Mouse (Mus musculus): ENCODE results near the gene Ablim1. TPM values are rescaled to one million over a fixed set of nuclear protein-coding genes. Genes with fewer than 3 reads are reported as not detected.

Gene Ablim1
- total RNA-seq, 2 experiments from 2014 or later, result 417 to 451 TPM

DNA sequence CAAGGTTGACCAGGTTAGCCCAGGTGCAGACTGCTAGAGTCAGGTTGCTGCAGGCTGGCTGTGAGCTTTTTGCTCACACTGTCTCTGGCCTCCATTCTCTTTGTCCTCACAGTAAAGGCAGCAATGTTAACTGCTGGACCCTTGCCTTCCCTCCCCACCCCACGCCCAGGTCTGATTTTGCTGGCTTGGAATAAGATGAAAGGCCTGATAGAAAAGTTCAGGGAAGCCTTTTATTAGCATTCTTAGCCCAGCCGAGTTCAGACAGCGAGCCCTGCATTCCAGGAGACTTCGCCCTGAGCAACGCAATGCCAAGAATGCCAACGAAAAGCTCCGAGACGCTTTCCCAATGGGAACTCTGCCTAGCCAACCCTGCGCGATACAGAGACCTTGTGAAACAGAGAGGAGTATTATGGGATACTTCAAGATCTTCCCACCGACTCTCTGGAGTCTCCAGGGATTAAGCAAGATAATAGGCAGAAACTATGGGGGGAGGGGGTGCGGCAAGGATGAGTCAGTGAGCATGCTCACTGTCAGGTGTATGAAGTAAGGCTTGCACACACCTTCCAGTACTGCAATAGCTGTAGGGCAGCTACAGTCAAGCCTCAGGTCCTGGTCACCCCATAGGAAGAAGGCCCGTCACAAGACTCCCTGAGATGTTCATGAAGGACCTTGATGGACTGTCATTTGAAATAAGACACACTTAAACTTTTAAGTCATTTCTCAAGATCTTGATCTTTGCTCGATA lies 324.2 kb downstream of the Ablim1 start:
- intact Hi-C loops (cut with DNase I), result no loop called here
- no peak for DNase-seq (ENCODE audit: low spot score)

- no peak for DNase-seq (ENCODE audit: low spot score)
- intact Hi-C loops (cut with DNase I), result no loop called here
Observed at GRCm38 (mm10) chr19:56989171-56989570, 325.5 kb downstream of the Ablim1 start.

DNA sequence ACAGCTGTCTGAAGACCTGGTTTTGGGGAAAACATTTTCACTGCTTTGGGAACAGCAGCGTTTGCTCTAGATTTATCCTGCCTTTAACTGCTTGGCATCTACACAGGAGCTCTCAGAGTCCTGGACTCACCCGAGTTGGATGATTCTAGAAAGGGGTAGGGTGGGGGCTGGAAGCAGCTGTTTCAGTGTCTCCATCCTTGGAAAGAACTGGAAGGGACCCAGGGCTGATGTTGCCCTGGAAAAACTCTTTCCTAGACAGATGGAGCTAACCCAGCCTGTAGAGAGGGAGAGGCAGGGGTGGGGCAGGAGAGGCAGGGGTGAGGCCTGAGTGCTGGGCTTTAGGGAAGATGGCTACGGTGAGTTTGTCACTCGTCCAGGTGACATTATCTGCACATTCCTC lies 330.5 kb downstream of the Ablim1 start:
- intact Hi-C loops (cut with DNase I), result no loop called here
- DNase-seq (ENCODE audit: low spot score), result no peak

- intact Hi-C loops (cut with DNase I), result no loop called here
- no peak for DNase-seq (ENCODE audit: low spot score)
Observed at GRCm38 (mm10) chr19:56983757-56984156, 331.0 kb downstream of the Ablim1 start.

Other genes starting within 250 kb of the Ablim1 start
- 10 to 100 TPM in 1 of 2 experiments, 1 to 10 TPM in 1; 9.9 to 12.4 TPM for gene Fam160b1, start 45.8 kb upstream of the Ablim1 start, total RNA-seq (2021)
- gene Trub1, start 138.0 kb upstream of the Ablim1 start, total RNA-seq (2021), result 1 to 10 TPM; 3.8 to 9.1 TPM